Mouse (Mus musculus) layer of hippocampus, adult 2 months (tissue): Measurements from ENCODE around the gene Mosmo. TPM values are rescaled to one million over a fixed set of nuclear protein-coding genes. Genes with fewer than 3 reads are reported as not detected.
"Not testable (repeated sequence)": the region's sequence is repeated elsewhere in the genome, so short reads cannot be mapped to it uniquely, and the experiment has no call there.

Experiments
- DNase-seq, 2 experiments: peaks; one replicate each; pipeline ENCODE4 v3.0.0; 2022; ENCODE audit warnings: low spot score in 2 of 2
- H3K27ac ChIP-seq: fragments of 200-600 bp; 2 replicates; pipeline ENCODE4 v1.8.1; 2022
- H3K4me3 ChIP-seq: fragments of 200-600 bp; 2 replicates; pipeline ENCODE4 v1.8.1; 2022; ENCODE audit warnings: mild to moderate bottlenecking
- CTCF ChIP-seq: fragments of 200-600 bp; conservative IDR thresholded peaks from 2 replicates; pipeline ENCODE4 v1.8.1; 2022; ENCODE audit warnings: antibody characterized with exemption, mild to moderate bottlenecking, moderate library complexity
- total RNA-seq, 2 experiments: library from RNA; stranded (reverse); gene quantifications; 2 replicates each; pipeline ENCODE4 v1.2.3; 2021

Gene Mosmo
- total RNA-seq, 2 experiments from 2014 or later: 93.5 to 99.0 TPM

GRCm38 (mm10) chr7:120679023-120679422 is 1.6 kb downstream of the Mosmo start:
- TF ChIP-seq CTCF: no peak
- Histone ChIP-seq H3K4me3 (peak overlapping the region; percentile 94), H3K27ac (peak overlapping the region; percentile 95; the same call in 1 of the 2 replicates)
- DNase-seq: no peak

GRCm38 (mm10) chr7:120682002-120682401 is 4.6 kb downstream of the Mosmo start:
- TF ChIP-seq CTCF: no peak
- H3K4me3 ChIP-seq: no peak overlapping the region
- H3K27ac ChIP-seq: peak overlapping the region; percentile 0; the same call in 1 of the 2 replicates
- DNase-seq: no peak

- peak in 1 of 2 experiments; percentile 30 for DNase-seq
Observed at GRCm38 (mm10) chr7:120684731-120685161, 7.3 kb downstream of the Mosmo start.

GRCm38 (mm10) chr7:120685227-120685626 is 7.8 kb downstream of the Mosmo start:
- peak overlapping the region; percentile 90 for H3K27ac ChIP-seq
- DNase-seq: peak in 1 of 2 experiments; percentile 29
- no peak for TF ChIP-seq CTCF
- H3K4me3 ChIP-seq: peak overlapping the region; percentile 26

More at GRCm38 (mm10) chr7:120684731-120685161, 7.3 kb downstream of the Mosmo start:
- no peak for TF ChIP-seq CTCF
- H3K27ac ChIP-seq: peak overlapping the region; percentile 90
- peak overlapping the region; percentile 26 for H3K4me3 ChIP-seq

- Histone ChIP-seq H3K27ac (no peak overlapping the region), H3K4me3 (no peak overlapping the region)
- peak; percentile 69 for TF ChIP-seq CTCF
- no peak for DNase-seq
Observed at GRCm38 (mm10) chr7:120690634-120691033, 13.2 kb downstream of the Mosmo start.

- Histone ChIP-seq H3K4me3 (no peak overlapping the region), H3K27ac (no peak overlapping the region)
- no peak for DNase-seq
- no peak for TF ChIP-seq CTCF
Observed at GRCm38 (mm10) chr7:120693831-120694375, 16.5 kb downstream of the Mosmo start.

GRCm38 (mm10) chr7:120695196-120695595 is 17.8 kb downstream of the Mosmo start:
- Histone ChIP-seq H3K4me3 (no peak overlapping the region), H3K27ac (peak overlapping the region; percentile 41)
- TF ChIP-seq CTCF: no peak
- DNase-seq: no peak

- H3K4me3 ChIP-seq: no peak overlapping the region
- H3K27ac ChIP-seq: no peak overlapping the region
- no peak for TF ChIP-seq CTCF
- no peak for DNase-seq
Observed at GRCm38 (mm10) chr7:120695641-120696040, 18.2 kb downstream of the Mosmo start.

GRCm38 (mm10) chr7:120696331-120696730 is 18.9 kb downstream of the Mosmo start:
- no peak for DNase-seq
- no peak for TF ChIP-seq CTCF
- H3K27ac ChIP-seq: no peak overlapping the region
- no peak overlapping the region for H3K4me3 ChIP-seq

GRCm38 (mm10) chr7:120699586-120699985 is 22.2 kb downstream of the Mosmo start:
- no peak overlapping the region for H3K27ac ChIP-seq
- DNase-seq: no peak
- H3K4me3 ChIP-seq: no peak overlapping the region
- no peak for TF ChIP-seq CTCF

- no peak for TF ChIP-seq CTCF
- no peak overlapping the region for H3K4me3 ChIP-seq
- no peak overlapping the region for H3K27ac ChIP-seq
- DNase-seq: no peak
Observed at GRCm38 (mm10) chr7:120703888-120704287, 26.5 kb downstream of the Mosmo start.

GRCm38 (mm10) chr7:120712071-120712470 is 34.7 kb downstream of the Mosmo start:
- no peak for DNase-seq
- H3K4me3 ChIP-seq: no peak overlapping the region
- no peak overlapping the region for H3K27ac ChIP-seq
- no peak for TF ChIP-seq CTCF

GRCm38 (mm10) chr7:120713225-120713624 is 35.8 kb downstream of the Mosmo start:
- TF ChIP-seq CTCF: no peak
- no peak overlapping the region for H3K4me3 ChIP-seq
- no peak for DNase-seq
- H3K27ac ChIP-seq: no peak overlapping the region

GRCm38 (mm10) chr7:120713951-120714350 is 36.5 kb downstream of the Mosmo start:
- not testable (repeated sequence) for H3K4me3 ChIP-seq, DNase-seq, H3K27ac ChIP-seq
